Mouse (Mus musculus): Measurements from ENCODE around the gene Lhfpl4. TPM values are rescaled to one million over a fixed set of nuclear protein-coding genes. Genes with fewer than 3 reads are reported as not detected.

Lhfpl4 gene
- polyA plus RNA-seq, 2 experiments from 2014 or later: 1.2 TPM; not detected in 1

GRCm38 (mm10) chr6:113168316-113168975 is 26.7 kb downstream of the Lhfpl4 start:
- ATAC-seq: no peak

GRCm38 (mm10) chr6:113166661-113167251 is 28.4 kb downstream of the Lhfpl4 start:
- ATAC-seq: no peak

GRCm38 (mm10) chr6:113163513-113163912 is 31.7 kb downstream of the Lhfpl4 start:
- ATAC-seq: no peak

- ATAC-seq: no peak
Measured at GRCm38 (mm10) chr6:113161982-113162381, 33.2 kb downstream of the Lhfpl4 start.

- ATAC-seq: no peak
Measured at GRCm38 (mm10) chr6:113160106-113160505, 35.1 kb downstream of the Lhfpl4 start.

GRCm38 (mm10) chr6:113156064-113156463 is 39.1 kb downstream of the Lhfpl4 start:
- no peak for ATAC-seq

- no peak for ATAC-seq
Measured at GRCm38 (mm10) chr6:113154886-113155285, 40.3 kb downstream of the Lhfpl4 start.

- no peak for ATAC-seq
Measured at GRCm38 (mm10) chr6:113154071-113154470, 41.1 kb downstream of the Lhfpl4 start.

- no peak for ATAC-seq
Measured at GRCm38 (mm10) chr6:113145249-113145648, 49.9 kb downstream of the Lhfpl4 start.

GRCm38 (mm10) chr6:113144764-113145163 is 50.4 kb downstream of the Lhfpl4 start:
- no peak for ATAC-seq

- no peak for ATAC-seq
Measured at GRCm38 (mm10) chr6:113141389-113142094, 53.6 kb downstream of the Lhfpl4 start.

- ATAC-seq: no peak
Measured at GRCm38 (mm10) chr6:113133360-113133759, 61.8 kb downstream of the Lhfpl4 start.

- ATAC-seq: no peak
Measured at GRCm38 (mm10) chr6:113120806-113121205, 74.4 kb downstream of the Lhfpl4 start.

Other genes starting within 250 kb of the Lhfpl4 start
- under 1 TPM; 0.29 to 0.31 TPM for gene Srgap3, start 248.1 kb downstream of the Lhfpl4 start, polyA plus RNA-seq (2017; shearing (Covaris generic))
- 10 to 100 TPM; 88.0 to 94.9 TPM for gene Thumpd3, start 149.2 kb downstream of the Lhfpl4 start, polyA plus RNA-seq (2017; shearing (Covaris generic))
- gene Setd5, start 118.0 kb downstream of the Lhfpl4 start, polyA plus RNA-seq (2017; shearing (Covaris generic)): 10 to 100 TPM; 31.1 to 33.0 TPM
- 10 to 100 TPM; 15.1 to 16.7 TPM for gene Mtmr14, start 42.5 kb upstream of the Lhfpl4 start, polyA plus RNA-seq (2017; shearing (Covaris generic))
- under 1 TPM; 0.08 to 0.20 TPM for gene Cpne9, start 86.9 kb upstream of the Lhfpl4 start, polyA plus RNA-seq (2017; shearing (Covaris generic))
- gene Brpf1, start 111.8 kb upstream of the Lhfpl4 start, polyA plus RNA-seq (2017; shearing (Covaris generic)): 10 to 100 TPM; 10.6 to 11.2 TPM
- gene Ogg1, start 131.6 kb upstream of the Lhfpl4 start, polyA plus RNA-seq (2017; shearing (Covaris generic)): 10 to 100 TPM; 14.1 to 23.2 TPM
- 1 to 10 TPM; 1.5 to 1.6 TPM for gene Camk1, start 148.6 kb upstream of the Lhfpl4 start, polyA plus RNA-seq (2017; shearing (Covaris generic))
- 10 to 100 TPM; 32.8 to 49.4 TPM for gene Tada3, start 182.5 kb upstream of the Lhfpl4 start, polyA plus RNA-seq (2017; shearing (Covaris generic))
- 100 to 1,000 TPM; 658 to 920 TPM for gene Arpc4, start 182.7 kb upstream of the Lhfpl4 start, polyA plus RNA-seq (2017; shearing (Covaris generic))
- 10 to 100 TPM; 10.6 to 15.3 TPM for gene Ttll3, start 193.9 kb upstream of the Lhfpl4 start, polyA plus RNA-seq (2017; shearing (Covaris generic))
- 10 to 100 TPM in 1 of 2 experiments, 1 to 10 TPM in 1; 5.4 to 18.7 TPM for gene Rpusd3, start 224.0 kb upstream of the Lhfpl4 start, polyA plus RNA-seq (2017; shearing (Covaris generic))
- gene Cidec, start 240.4 kb upstream of the Lhfpl4 start, polyA plus RNA-seq (2017; shearing (Covaris generic)): not detected
- 10 to 100 TPM; 40.7 to 68.9 TPM for gene Jagn1, start 247.2 kb upstream of the Lhfpl4 start, polyA plus RNA-seq (2017; shearing (Covaris generic))

Measured in activated CD4-positive, CD25-positive, alpha-beta regulatory T cell, adult 4 months (primary cell).